ENCODE assay signal across 9 mouse cellular contexts in genomic region chr7:34407492-34407891, GRCm38 (mm10). TPM values are rescaled to one million over a fixed set of nuclear protein-coding genes. Genes with fewer than 3 reads are reported as not detected.
DNase-seq lines count a peak whose midpoint lies in the region; ATAC-seq and TF ChIP-seq lines count a peak whose summit lies in the region.
"Had no signal": no experiment of that assay in that cellular context is flagged by ENCODE, and none has a peak within 500 bp of the region (broad histone marks: within the 10 kb centered on the region; RNA-seq: fewer than 3 reads in every experiment).

No protein-coding gene starts in this region.

- no peak overlapping the region for H3K27ac ChIP-seq in left cerebral cortex, adult 2 months
- H3K27ac ChIP-seq in intestine, embryonic 15.5 days, result no peak overlapping the region
- H3K27ac ChIP-seq in lung, postnatal 0 days (ENCODE audit: low read length), result no peak overlapping the region

- no peak overlapping the region for H3K4me2 ChIP-seq in intestine, embryonic 15.5 days (replicated peaks)
- H3K4me2 ChIP-seq in lung, postnatal 0 days (replicated peaks; ENCODE audit: low read depth, low read length), result no peak overlapping the region

- intact Hi-C loops in left cerebral cortex, adult 2 months (cut with DNase I), result loop anchor here (1.0 to 10.0 kb wide), 6 partner anchors 85 to 860 kb away; no protein-coding TSS in a partner anchor
- intact Hi-C loops in left cerebral cortex, postnatal 10 days (cut with DNase I), result loop anchor here (1.0 to 10.0 kb wide), 3 partner anchors 265 to 857 kb away; no protein-coding TSS in a partner anchor
- intact Hi-C loops in gastrocnemius, postnatal 14 days (cut with DNase I; ENCODE audit: low total_unique reads), result no loop called here

- 10% methylated on average over 8 of the region's 8 CpGs for WGBS in intestine, embryonic 15.5 days
- 9% methylated on average over 8 of the region's 8 CpGs for WGBS in lung, postnatal 0 days

- DNase-seq in left cerebral cortex, adult 2 months (ENCODE audit: extremely low spot score in 1 of 2, low spot score in 2 of 2), result peak; percentile 33 to 47
- DNase-seq in left cerebral cortex, postnatal 10 days (ENCODE audit: extremely low spot score in 1 of 2, low spot score in 2 of 2), result no peak
- DNase-seq in NIH3T3 (ENCODE audit: low read depth), result peak; percentile 83
- DNase-seq in cerebellum, postnatal 14 days, result peak; percentile 75 to 79
- DNase-seq in gastrocnemius, postnatal 14 days, result peak; percentile 34
- DNase-seq in lung, postnatal 0 days (ENCODE audit: low spot score), result peak; percentile 90
- DNase-seq in retina, embryonic 14.5 days (ENCODE audit: low spot score), result peak; percentile 85

- no peaks in the 10 kb centered on the region for H3K9me3 ChIP-seq in intestine, embryonic 15.5 days
- H3K9me3 ChIP-seq in lung, postnatal 0 days (ENCODE audit: low read length), result no peaks in the 10 kb centered on the region

- no peaks in the 10 kb centered on the region for H3K4me1 ChIP-seq in intestine, embryonic 15.5 days (replicated peaks)
- H3K4me1 ChIP-seq in lung, postnatal 0 days (ENCODE audit: insufficient read depth, low read depth, low read length), result no peaks in the 10 kb centered on the region

- H3K4me3 ChIP-seq in left cerebral cortex, adult 2 months, result no peak overlapping the region
- no peak overlapping the region for H3K4me3 ChIP-seq in intestine, embryonic 15.5 days (replicated peaks)
- H3K4me3 ChIP-seq in lung, postnatal 0 days (ENCODE audit: low read depth, low read length), result no peak overlapping the region
- H3K4me3 ChIP-seq: megakaryocyte, embryonic 14.5 days had no signal

- peak; percentile 61; the same call in 1 of the 2 replicates for ATAC-seq in intestine, embryonic 15.5 days
- ATAC-seq in lung, postnatal 0 days, result peak; percentile 74

- no peak overlapping the region for H3K9ac ChIP-seq in intestine, embryonic 15.5 days
- no peak overlapping the region for H3K9ac ChIP-seq in lung, postnatal 0 days (replicated peaks; ENCODE audit: low read depth)

- no peak for TF ChIP-seq EP300 in lung, postnatal 0 days (IDR thresholded peaks at IDR 0.05)

- TF ChIP-seq CTCF in left cerebral cortex, adult 2 months (IDR thresholded peaks at IDR 0.05), result peak; percentile 87
- TF ChIP-seq CTCF in lung, postnatal 0 days (IDR thresholded peaks at IDR 0.05), result peak; percentile 97

- no peaks in the 10 kb centered on the region for H3K27me3 ChIP-seq in intestine, embryonic 15.5 days (replicated peaks)
- no peaks in the 10 kb centered on the region for H3K27me3 ChIP-seq in lung, postnatal 0 days (replicated peaks; ENCODE audit: insufficient read depth, low read length)

- H3K36me3 ChIP-seq in intestine, embryonic 15.5 days, result no peaks in the 10 kb centered on the region
- H3K36me3 ChIP-seq in lung, postnatal 0 days (ENCODE audit: insufficient read depth, low read length), result no peaks in the 10 kb centered on the region

RNA-seq across cellular contexts. Expression of gene Lsm14a, which starts 14.4 kb away (rescaled TPM):
- 10 to 100 TPM; 78.4 to 92.0 TPM for total RNA-seq in left cerebral cortex, adult 2 months (2021)
- 10 to 100 TPM; 56.0 to 73.4 TPM for total RNA-seq in left cerebral cortex, postnatal 10 days (2021)
- 10 to 100 TPM; 62.0 to 67.8 TPM for total RNA-seq in gastrocnemius, postnatal 14 days (2021)
- polyA plus RNA-seq in intestine, embryonic 15.5 days (2015; fragmentation: Nextera tagmentation; extraction: Ambion mirVana), result 71.6 and 75.9 TPM in 2 replicates
- polyA plus RNA-seq in lung, postnatal 0 days (2015; fragmentation: Nextera tagmentation; extraction: Ambion mirVana), result 76.1 and 80.2 TPM in 2 replicates

Comparison
In these comparisons a context has a peak if more than half of its experiments do, and no peak if none do; other contexts are left out.
1. DNase-seq: peak in left cerebral cortex, adult 2 months (2 of 2), NIH3T3 (single experiment), cerebellum, postnatal 14 days (2 of 2), gastrocnemius, postnatal 14 days (single experiment), lung, postnatal 0 days (single experiment) and retina, embryonic 14.5 days (single experiment); none in left cerebral cortex, postnatal 10 days (0 of 2).